Mouse (Mus musculus) embryonic facial prominence, embryonic 10.5 days (tissue): ENCODE measurements at regions not wholly inside any gene's neighbourhood (a gene's known extent, or its start where the extent isn't known, plus 50 kb on each side); places are given as distances from the start of the nearest gene placed in this dataset.
A peak's percentile ranks its signal among the peaks of the same experiment; 100 is the strongest.

Source experiments
- DNase-seq: peaks from one replicate; pipeline ENCODE4 v3.0.0-alpha.2; 2017; ENCODE audit warnings: low spot score
- H3K27ac ChIP-seq: fragments of 300-500 bp; sonication (generic); replicated peaks from 2 replicates; pipeline ENCODE4 v1.5.1; 2016; ENCODE audit warnings: mild to moderate bottlenecking
- H3K27me3 ChIP-seq: fragments of 300-500 bp; sonication (generic); replicated peaks from 2 replicates; pipeline ENCODE4 v1.6.1; 2016; ENCODE audit warnings: low read depth, mild to moderate bottlenecking; ENCODE audit not compliant: poor library complexity, severe bottlenecking
- H3K36me3 ChIP-seq: fragments of 300-500 bp; sonication (generic); replicated peaks from 2 replicates; pipeline ENCODE4 v1.6.1; 2016; ENCODE audit warnings: mild to moderate bottlenecking, moderate library complexity
- H3K4me1 ChIP-seq: fragments of 300-500 bp; sonication (generic); 2 replicates; pipeline ENCODE4 v1.6.1; 2016
- H3K4me3 ChIP-seq: fragments of 300-500 bp; sonication (generic); 2 replicates; pipeline ENCODE4 v1.5.1; 2016; ENCODE audit warnings: mild to moderate bottlenecking, moderate library complexity
- H3K9me3 ChIP-seq: fragments of 300-500 bp; sonication (generic); 2 replicates; pipeline ENCODE4 v1.6.1; 2016; ENCODE audit warnings: mild to moderate bottlenecking
- WGBS: fragments of 180-500 bp; shearing (Covaris S2); methylation state at CpG from one replicate; pipeline ENCODE4 v1.1.7; 2016; 5-methylcytosine and 5-hydroxymethylcytosine counted together

DNA sequence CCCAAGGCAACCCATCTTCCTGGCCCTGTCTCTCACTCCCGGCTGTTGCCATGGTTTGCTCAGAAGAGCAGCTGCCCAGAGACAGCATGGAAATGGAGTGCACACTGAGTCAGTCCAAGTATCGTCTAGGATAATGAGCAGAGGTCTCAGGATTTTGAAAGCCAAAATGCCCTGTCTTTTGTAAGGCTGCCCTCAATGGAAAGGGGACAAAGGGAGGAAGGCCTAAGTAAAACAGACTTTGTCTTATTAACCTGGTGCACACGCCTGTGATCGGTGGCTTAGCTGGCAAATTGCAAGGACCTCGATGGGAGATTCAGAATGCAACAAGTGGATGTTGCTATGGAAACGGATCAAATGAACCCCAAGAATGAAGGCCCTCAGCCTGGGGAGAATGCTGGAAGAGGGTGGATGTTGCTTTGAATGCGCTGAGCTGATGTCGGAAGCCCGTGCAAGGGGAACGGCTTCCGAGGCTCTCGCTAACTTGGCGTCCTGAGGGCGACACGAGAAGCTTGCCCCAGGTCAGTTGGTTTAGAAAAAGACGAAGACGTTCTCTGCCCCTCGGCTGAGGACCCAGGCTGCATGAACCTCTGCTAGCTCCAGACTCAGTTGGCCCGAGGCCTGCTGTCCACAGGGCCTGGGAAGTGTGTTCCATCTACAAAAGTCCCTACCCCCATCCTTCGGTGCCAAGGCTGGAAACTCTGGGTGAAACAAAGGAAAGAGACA, 107.8 kb upstream of the Nebl start:
- Histone ChIP-seq H3K27me3 (no peaks in the 10 kb centered on the region), H3K4me3 (no peak overlapping the region), H3K4me1 (peaks cover 26% of the 10 kb centered on the region), H3K9me3 (0 out of 2 replicates have a peak, but pooled peaks cover 4% of the 10 kb centered on the region), H3K27ac (peak overlapping the region; percentile 63), H3K36me3 (no peaks in the 10 kb centered on the region)
- WGBS = 74% methylated on average over 20 of the region's 20 CpGs
- DNase-seq = no peak

DNA sequence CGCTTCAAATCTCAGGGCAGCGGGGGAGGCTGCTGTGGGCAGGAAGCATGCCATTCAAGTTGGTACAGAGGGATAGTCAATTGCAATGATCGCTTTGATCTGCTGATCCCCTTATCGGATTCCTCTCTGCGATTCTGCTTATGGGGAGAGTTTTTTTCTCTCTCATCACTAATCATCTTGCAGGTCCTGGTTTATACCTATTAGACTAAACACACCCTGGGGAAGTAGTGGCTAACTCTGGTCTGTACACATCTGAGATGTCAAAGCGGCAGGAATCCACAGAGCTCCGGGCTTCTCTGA, 107.1 kb upstream of the Nebl start:
- 67% methylated on average over 7 of the region's 7 CpGs for WGBS
- Histone ChIP-seq H3K9me3 (0 out of 2 replicates have a peak, but pooled peaks cover 4% of the 10 kb centered on the region), H3K27ac (0 out of 2 replicates have a peak overlapping the region, but pooled peaks have one; percentile 2), H3K4me3 (no peak overlapping the region), H3K4me1 (peaks cover 26% of the 10 kb centered on the region), H3K27me3 (no peaks in the 10 kb centered on the region), H3K36me3 (no peaks in the 10 kb centered on the region)
- no peak for DNase-seq

DNA sequence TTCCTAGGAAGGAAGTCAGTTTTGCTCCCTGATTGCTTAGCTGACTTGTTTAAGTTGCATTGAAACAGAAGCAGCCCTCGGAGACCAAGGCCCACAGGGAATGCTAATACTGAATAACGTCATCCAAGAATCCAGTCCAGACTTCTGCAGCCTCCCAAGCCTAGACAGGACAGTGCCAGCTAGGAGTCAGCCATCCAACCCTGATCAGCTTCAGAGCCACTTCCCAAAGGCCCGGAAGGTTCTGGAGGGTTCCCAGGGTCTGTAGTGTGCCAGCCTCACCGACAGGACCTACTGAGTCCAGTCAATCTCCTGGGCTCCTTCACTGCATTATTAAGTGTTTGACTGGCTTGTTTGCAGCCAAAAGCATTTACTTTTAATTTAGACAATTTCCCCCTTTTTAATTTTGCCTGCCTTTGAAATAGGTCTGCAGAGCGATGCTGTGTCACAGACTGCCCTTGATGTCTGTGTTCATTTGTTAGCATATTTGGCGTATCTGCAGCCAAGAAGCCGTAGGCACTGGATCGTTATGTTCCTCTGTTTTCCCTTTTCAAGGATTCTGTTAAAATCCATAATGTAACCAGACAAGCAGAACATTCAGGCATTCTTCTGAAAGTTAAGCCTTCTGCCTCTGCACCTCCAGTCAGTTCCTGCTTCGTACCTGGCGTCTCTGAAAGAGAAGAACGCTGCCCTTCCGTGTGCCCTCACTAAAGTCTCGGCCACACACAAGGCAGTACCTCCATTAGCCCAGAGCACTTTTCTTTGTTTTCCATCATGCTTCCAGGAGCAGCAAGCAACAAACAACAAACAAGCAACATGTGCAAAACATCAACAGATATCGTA, 106.5 kb upstream of the Nebl start:
- DNase-seq = no peak
- Histone ChIP-seq H3K27ac (peak overlapping the region; percentile 30; the same call in 1 of the 2 replicates), H3K27me3 (no peaks in the 10 kb centered on the region), H3K4me1 (peaks cover 26% of the 10 kb centered on the region), H3K36me3 (no peaks in the 10 kb centered on the region), H3K4me3 (no peak overlapping the region), H3K9me3 (0 out of 2 replicates have a peak, but pooled peaks cover 5% of the 10 kb centered on the region)
- 74% methylated on average over 14 of the region's 14 CpGs for WGBS

DNA sequence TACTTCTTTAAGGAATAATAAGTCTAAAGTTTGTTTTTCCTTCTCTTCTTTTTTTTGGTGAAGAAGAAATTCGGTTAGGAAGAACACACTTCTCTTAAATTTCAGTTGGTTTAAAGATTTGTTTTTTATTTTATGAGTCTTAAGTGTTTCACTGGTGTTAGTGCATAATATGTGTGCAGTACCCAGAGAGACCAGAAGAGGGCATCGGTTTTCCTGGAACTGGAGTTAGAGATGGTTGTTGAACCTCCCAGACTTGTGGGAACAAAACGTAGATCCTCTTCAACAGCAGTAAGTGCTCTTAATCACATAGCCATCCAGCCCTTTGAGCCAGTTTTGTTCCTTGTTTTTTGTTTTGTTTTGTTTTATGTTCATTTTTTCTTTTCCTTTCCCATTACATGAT, 101.5 kb upstream of the Nebl start:
- peaks cover 6% of the 10 kb centered on the region for H3K4me1 ChIP-seq
- no peak for DNase-seq
- no peaks in the 10 kb centered on the region for H3K36me3 ChIP-seq
- 0 out of 2 replicates have a peak, but pooled peaks cover 7% of the 10 kb centered on the region for H3K9me3 ChIP-seq
- H3K27me3 ChIP-seq = no peaks in the 10 kb centered on the region
- 87% methylated on average over 3 of the region's 3 CpGs for WGBS
- H3K27ac ChIP-seq = no peak overlapping the region
- H3K4me3 ChIP-seq = no peak overlapping the region

DNA sequence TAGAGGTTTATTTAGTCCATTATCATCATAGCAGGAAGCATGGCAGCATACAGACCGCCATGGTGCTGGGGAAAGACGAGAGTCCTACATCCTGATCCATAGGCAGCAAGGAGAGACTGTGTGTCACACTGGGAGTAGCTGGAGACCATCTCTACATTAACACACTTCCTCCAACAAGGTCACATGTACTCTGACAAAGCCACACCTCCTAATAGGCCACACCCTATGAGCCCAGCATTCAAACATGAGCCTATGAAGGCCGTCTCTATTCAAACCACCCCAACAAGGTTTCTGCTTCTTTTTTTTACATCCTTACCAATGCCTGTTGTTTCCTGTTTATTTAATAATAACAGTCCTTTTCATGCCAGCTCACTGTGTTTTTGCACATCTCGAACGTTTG, 99.0 kb upstream of the Nebl start:
- Histone ChIP-seq H3K27me3 (no peaks in the 10 kb centered on the region), H3K4me1 (no peaks in the 10 kb centered on the region), H3K4me3 (no peak overlapping the region), H3K36me3 (no peaks in the 10 kb centered on the region), H3K9me3 (0 out of 2 replicates have a peak, but pooled peaks cover 4% of the 10 kb centered on the region), H3K27ac (no peak overlapping the region)
- WGBS = 85% methylated on average over 5 of the region's 5 CpGs
- DNase-seq = no peak

DNA sequence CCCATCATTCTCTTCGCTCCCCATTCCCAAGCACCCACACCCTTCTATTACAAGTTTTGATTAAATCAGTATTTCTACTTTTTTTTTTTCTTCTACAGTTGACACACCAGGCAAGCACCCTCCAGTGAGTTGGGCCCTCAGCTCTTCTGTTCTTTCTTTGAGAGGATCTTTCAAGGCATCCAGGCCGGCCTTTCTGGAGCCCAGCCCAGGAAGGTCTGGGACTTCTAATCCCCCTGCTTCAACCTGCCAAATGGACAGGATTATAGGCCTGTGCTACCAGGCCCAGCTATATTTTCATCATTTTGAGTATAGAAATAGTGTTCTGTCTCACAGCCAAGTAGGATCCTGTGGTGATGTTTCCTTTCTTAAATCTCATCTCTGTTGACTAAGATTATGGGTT, 94.0 kb upstream of the Nebl start:
- 87% methylated on average over 2 of the region's 2 CpGs for WGBS

DNA sequence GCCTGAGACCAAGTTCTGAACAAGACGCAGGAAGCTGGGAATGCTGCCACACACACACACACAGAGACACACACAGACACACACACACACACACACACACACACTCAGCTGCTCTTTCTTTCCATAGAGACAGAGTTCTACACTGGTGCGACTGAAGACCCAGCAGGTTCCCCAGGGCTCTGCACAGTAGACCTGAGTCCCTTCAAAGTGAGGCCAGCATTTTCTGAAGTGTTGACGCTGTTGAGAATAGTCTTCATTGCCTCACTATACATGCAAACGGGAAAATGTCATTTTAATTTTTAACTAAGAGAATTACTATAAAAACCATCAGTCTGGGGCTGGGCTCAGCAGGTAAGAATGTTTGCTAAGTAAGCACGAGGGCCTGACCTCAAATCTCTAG, 92.9 kb upstream of the Nebl start:
- H3K36me3 ChIP-seq = no peaks in the 10 kb centered on the region
- DNase-seq = no peak
- WGBS = 85% methylated on average over 5 of the region's 5 CpGs
- no peaks in the 10 kb centered on the region for H3K9me3 ChIP-seq
- no peak overlapping the region for H3K4me3 ChIP-seq
- H3K4me1 ChIP-seq = no peaks in the 10 kb centered on the region
- H3K27ac ChIP-seq = no peak overlapping the region
- no peaks in the 10 kb centered on the region for H3K27me3 ChIP-seq

More for the DNA sequence above, 94.0 kb upstream of the Nebl start:
- no peaks in the 10 kb centered on the region for H3K9me3 ChIP-seq
- no peak overlapping the region for H3K27ac ChIP-seq
- DNase-seq = no peak
- no peak overlapping the region for H3K4me3 ChIP-seq
- H3K27me3 ChIP-seq = no peaks in the 10 kb centered on the region
- H3K36me3 ChIP-seq = no peaks in the 10 kb centered on the region
- H3K4me1 ChIP-seq = no peaks in the 10 kb centered on the region

DNA sequence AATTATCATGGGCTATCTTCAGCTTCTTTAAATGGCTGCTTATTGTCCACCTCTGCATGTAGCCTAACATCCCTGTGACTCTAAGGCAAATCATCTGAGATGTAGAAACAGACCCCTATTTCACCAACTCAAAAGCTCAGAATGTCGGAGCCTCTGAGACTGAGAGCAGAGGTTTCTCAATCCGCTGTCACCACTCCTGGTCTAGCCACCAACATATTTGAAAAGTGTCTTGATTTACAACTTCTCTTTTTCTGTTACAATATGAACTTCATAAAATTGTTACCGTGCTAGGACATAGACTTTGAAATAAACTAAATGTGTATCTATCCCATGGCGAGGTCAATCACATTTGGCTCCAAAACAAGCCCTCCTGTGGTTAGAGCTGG, 91.3 kb upstream of the Nebl start:
- Histone ChIP-seq H3K27me3 (no peaks in the 10 kb centered on the region), H3K4me3 (no peak overlapping the region), H3K36me3 (no peaks in the 10 kb centered on the region), H3K9me3 (no peaks in the 10 kb centered on the region), H3K27ac (no peak overlapping the region), H3K4me1 (no peaks in the 10 kb centered on the region)
- WGBS = 89% methylated on average over 4 of the region's 4 CpGs
- no peak for DNase-seq

DNA sequence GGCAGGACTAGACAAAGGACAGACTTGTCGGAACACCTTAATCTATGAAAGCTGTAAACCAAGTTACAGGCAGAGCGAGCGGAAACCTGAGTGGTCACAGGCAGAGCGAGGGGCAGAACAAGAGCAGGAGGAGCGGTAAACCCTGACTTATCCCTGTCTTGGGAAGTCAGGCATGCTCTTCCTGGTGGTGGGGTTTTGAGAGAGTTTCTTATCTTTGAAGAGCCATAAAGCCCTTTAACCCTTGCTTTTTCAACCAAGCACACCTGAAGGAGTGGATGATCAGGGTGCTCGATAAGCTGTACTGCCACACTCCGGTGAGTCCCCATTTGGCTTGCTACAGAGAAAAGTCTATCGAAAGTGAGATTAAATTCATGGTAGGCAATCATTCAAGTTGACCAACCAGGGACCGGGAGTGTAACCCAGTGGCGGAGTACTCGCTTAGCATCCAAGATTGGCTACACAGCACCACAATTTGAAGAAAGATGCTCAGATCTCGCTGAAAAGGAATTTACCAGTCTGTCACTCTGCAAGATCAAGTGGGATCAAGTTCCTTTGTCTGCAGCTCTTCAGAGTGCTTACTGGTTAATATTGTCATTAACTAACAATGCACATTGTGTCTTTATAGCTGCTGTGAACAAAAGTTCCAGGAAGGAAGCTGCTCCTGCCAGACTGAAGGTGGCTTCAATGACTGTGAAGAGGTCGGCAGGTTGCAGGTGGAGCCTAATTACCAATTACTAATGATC, 90.8 kb upstream of the Nebl start:
- Histone ChIP-seq H3K36me3 (no peaks in the 10 kb centered on the region), H3K27ac (no peak overlapping the region), H3K4me3 (no peak overlapping the region), H3K4me1 (no peaks in the 10 kb centered on the region), H3K9me3 (no peaks in the 10 kb centered on the region), H3K27me3 (no peaks in the 10 kb centered on the region)
- 79% methylated on average over 13 of the region's 13 CpGs for WGBS
- DNase-seq = no peak

DNA sequence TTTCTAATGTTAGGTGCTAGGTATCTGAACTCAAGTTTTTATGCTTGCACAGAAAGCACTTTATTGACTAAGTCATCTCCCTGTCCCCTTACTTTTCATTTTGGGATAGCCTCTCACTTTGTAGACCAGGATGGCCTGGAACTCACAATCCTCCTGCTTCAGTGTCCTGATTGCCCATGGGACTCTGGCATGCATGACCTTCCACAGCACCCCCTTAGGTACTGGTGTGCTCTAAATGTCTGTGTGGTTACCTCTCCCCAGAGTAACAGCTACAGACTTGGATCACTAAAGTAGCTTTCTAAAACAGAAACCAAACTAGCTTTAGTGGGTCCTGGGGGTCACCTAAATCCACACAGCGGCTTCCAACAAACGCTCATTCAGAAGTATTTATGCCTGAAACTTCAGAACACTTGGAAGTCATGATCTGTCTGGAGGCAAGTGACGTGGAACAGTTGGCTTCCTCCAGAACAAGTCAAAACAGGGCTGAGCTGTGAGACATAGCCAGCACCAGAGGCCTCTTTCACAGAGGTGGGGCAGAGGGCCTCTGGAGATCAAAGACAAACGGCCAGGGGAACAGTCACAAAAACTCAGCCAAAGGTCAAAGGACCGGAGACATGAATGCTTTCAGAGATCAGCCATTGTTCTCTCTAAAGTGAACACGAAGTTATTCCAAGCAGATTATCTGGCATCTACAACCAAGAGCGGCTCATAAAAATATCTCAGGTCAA, 80.8 kb upstream of the Nebl start:
- Histone ChIP-seq H3K27ac (peak overlapping the region; percentile 52; the same call in 1 of the 2 replicates), H3K4me3 (no peak overlapping the region), H3K4me1 (peaks cover 15% of the 10 kb centered on the region), H3K27me3 (no peaks in the 10 kb centered on the region), H3K9me3 (no peaks in the 10 kb centered on the region), H3K36me3 (no peaks in the 10 kb centered on the region)
- DNase-seq = peak; percentile 21
- 26% methylated on average over 7 of the region's 7 CpGs for WGBS
